Mouse (Mus musculus) cerebellum, adult 2 months (tissue): ENCODE data around the gene Tyrobp.

Source experiments
- CTCF ChIP-seq: fragments of 200-500 bp; IDR thresholded peaks from 2 replicates; pipeline ENCODE4 v1.5.1; 2011; ENCODE audit warnings: low read depth, mild to moderate bottlenecking, control low read depth, low read length, moderate library complexity, borderline replicate concordance; ENCODE audit not compliant: insufficient read depth
- POLR2A ChIP-seq: fragments of 200-500 bp; IDR thresholded peaks from 2 replicates; pipeline ENCODE4 v1.6.1; 2011; ENCODE audit warnings: low read length, control low read depth, borderline replicate concordance; ENCODE audit not compliant: insufficient read depth

DNA sequence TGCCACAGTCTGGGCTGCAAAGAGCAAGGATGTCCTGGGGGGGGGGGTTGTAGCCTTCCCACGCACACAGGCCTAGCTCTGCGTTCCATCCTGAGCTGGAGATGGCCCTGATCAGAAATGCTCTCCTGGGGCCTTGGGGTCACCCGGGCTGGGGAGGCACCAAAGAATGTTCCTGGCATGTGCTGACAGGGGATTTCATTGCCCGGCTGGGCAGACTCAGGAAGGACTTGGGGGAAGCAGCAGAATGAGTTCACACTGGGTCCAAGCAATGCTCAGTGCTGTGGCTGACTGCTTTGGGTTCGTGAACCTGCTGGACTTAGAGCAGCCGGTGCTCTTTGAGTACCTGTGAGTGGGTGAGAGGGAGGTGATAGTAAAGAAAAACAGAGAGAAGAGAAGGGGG, 45.9 kb downstream of the Tyrobp start:
- no peak for TF ChIP-seq CTCF
- no peak for TF ChIP-seq POLR2A
